Mouse (Mus musculus) E14TG2a.4 (cell line): ENCODE results near the gene Zfp598.

Experiments
- CTCF ChIP-seq: conservative IDR thresholded peaks from 2 replicates; pipeline ENCODE4 v1.5.1; 2014; ENCODE audit warnings: low read length
- NANOG ChIP-seq: IDR thresholded peaks from 2 replicates; pipeline ENCODE4 v1.6.1; 2014; ENCODE audit warnings: borderline replicate concordance, low read length, mixed read lengths
- POU5F1 ChIP-seq: IDR thresholded peaks from 2 replicates; pipeline ENCODE4 v1.6.1; 2014; ENCODE audit warnings: low read length, borderline replicate concordance

DNA sequence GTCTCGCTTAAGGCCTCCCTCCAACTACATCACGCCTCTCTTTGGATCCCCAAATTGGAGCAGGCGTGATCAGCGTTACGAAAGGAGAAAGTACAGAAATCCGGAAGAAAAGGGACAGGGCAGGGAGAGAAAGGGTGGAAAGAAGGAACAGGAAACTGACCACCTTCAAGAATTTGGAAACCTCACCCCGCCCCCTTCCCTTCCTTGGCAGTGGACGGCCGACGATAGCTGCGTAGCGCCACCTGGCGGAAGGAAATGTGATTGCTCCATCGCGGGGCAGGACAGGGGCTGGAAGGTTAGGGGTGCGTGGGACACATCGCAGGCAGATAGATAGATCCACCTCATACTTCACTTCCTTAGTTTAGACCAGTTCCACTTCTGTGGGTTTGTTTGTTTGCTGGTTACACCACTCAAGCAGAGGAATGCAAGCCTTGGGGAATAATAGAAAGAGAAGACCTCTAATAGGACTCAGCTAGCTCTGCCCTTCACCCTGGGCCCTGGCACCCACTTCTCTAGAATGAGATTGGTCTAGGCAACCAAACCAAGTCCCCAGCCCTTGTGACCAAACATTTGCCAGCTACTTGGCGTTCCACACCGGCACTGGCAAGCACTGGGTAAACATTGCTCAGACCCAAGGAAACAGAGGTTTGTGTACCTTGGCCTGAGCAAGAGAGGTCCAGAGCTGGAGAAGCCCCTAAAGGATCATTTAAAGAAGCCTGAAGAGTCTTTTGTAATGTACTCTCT lies 15.3 kb upstream of the Zfp598 start:
- TF ChIP-seq CTCF (peak; percentile 12; the same call in 1 of the 2 replicates), POU5F1 (no peak), NANOG (no peak)
